Mouse (Mus musculus): ENCODE results near the gene Hyal3. TPM values are rescaled to one million over a fixed set of nuclear protein-coding genes. Genes with fewer than 3 reads are reported as not detected.

The Hyal3 gene
- polyA plus RNA-seq, 1 experiment from 2014 or later: 1.4 TPM

GRCm38 (mm10) chr9:107626844-107627277 lies 46.2 kb downstream of the Hyal3 start:
- 0% methylated on average over 2 of the region's 2 CpGs for WGBS

GRCm38 (mm10) chr9:107627387-107628255 lies 47.0 kb downstream of the Hyal3 start:
- Histone ChIP-seq H3K27ac (ENCODE audit: low read length) (peak overlapping the region; percentile 92), H3K9me3 (ENCODE audit: control insufficient read depth, low read length) (no peaks in the 10 kb centered on the region), H3K27me3 (replicated peaks; ENCODE audit: control insufficient read depth, insufficient read depth, low read length) (no peaks in the 10 kb centered on the region), H3K9ac (replicated peaks; ENCODE audit: low read depth, low read length) (peak overlapping the region; percentile 56), H3K4me1 (replicated peaks; ENCODE audit: control insufficient read depth, insufficient read depth, low read length) (peaks cover 70% of the 10 kb centered on the region), H3K36me3 (ENCODE audit: control insufficient read depth, insufficient read depth) (no peaks in the 10 kb centered on the region), H3K4me2 (ENCODE audit: low read length) (peak overlapping the region; percentile 25), H3K4me3 (replicated peaks; ENCODE audit: low read length) (no peak overlapping the region)
- ATAC-seq: no peak
- WGBS: 12% methylated on average over 20 of the region's 20 CpGs

More at GRCm38 (mm10) chr9:107626844-107627277, 46.2 kb downstream of the Hyal3 start:
- H3K27ac ChIP-seq (ENCODE audit: low read length): peak overlapping the region; percentile 92
- H3K9ac ChIP-seq (replicated peaks; ENCODE audit: low read depth, low read length): peak overlapping the region; percentile 56
- ATAC-seq: peak; percentile 73
- H3K36me3 ChIP-seq (ENCODE audit: control insufficient read depth, insufficient read depth): no peaks in the 10 kb centered on the region
- H3K4me1 ChIP-seq (replicated peaks; ENCODE audit: control insufficient read depth, insufficient read depth, low read length): peaks cover 62% of the 10 kb centered on the region
- H3K27me3 ChIP-seq (replicated peaks; ENCODE audit: control insufficient read depth, insufficient read depth, low read length): no peaks in the 10 kb centered on the region
- peak overlapping the region; percentile 25 for H3K4me2 ChIP-seq (ENCODE audit: low read length)
- H3K4me3 ChIP-seq (replicated peaks; ENCODE audit: low read length): peak overlapping the region; percentile 14; the same call in 1 of the 2 replicates
- no peaks in the 10 kb centered on the region for H3K9me3 ChIP-seq (ENCODE audit: control insufficient read depth, low read length)

- Histone ChIP-seq H3K9me3 (ENCODE audit: control insufficient read depth, low read length) (no peaks in the 10 kb centered on the region), H3K9ac (replicated peaks; ENCODE audit: low read depth, low read length) (peak overlapping the region; percentile 20), H3K4me2 (ENCODE audit: low read length) (0 out of 2 replicates have a peak overlapping the region, but pooled peaks have one; percentile 2), H3K27me3 (replicated peaks; ENCODE audit: control insufficient read depth, insufficient read depth, low read length) (no peaks in the 10 kb centered on the region), H3K4me1 (replicated peaks; ENCODE audit: control insufficient read depth, insufficient read depth, low read length) (peaks cover 76% of the 10 kb centered on the region), H3K36me3 (ENCODE audit: control insufficient read depth, insufficient read depth) (no peaks in the 10 kb centered on the region), H3K27ac (ENCODE audit: low read length) (peak overlapping the region; percentile 92), H3K4me3 (replicated peaks; ENCODE audit: low read length) (no peak overlapping the region)
- WGBS: 34% methylated on average over 14 of the region's 15 CpGs
- no peak for ATAC-seq
Observed at GRCm38 (mm10) chr9:107628721-107629410, 48.2 kb downstream of the Hyal3 start.

GRCm38 (mm10) chr9:107629411-107629730 lies 48.8 kb downstream of the Hyal3 start:
- ATAC-seq: no peak
- Histone ChIP-seq H3K4me1 (replicated peaks; ENCODE audit: control insufficient read depth, insufficient read depth, low read length) (peaks cover 78% of the 10 kb centered on the region), H3K9me3 (ENCODE audit: control insufficient read depth, low read length) (no peaks in the 10 kb centered on the region), H3K36me3 (ENCODE audit: control insufficient read depth, insufficient read depth) (no peaks in the 10 kb centered on the region), H3K4me2 (ENCODE audit: low read length) (0 out of 2 replicates have a peak overlapping the region, but pooled peaks have one; percentile 2), H3K4me3 (replicated peaks; ENCODE audit: low read length) (no peak overlapping the region), H3K27ac (ENCODE audit: low read length) (peak overlapping the region; percentile 88), H3K27me3 (replicated peaks; ENCODE audit: control insufficient read depth, insufficient read depth, low read length) (no peaks in the 10 kb centered on the region), H3K9ac (replicated peaks; ENCODE audit: low read depth, low read length) (peak overlapping the region; percentile 20; the same call in 1 of the 2 replicates)
- 29% methylated on average over 4 of the region's 4 CpGs for WGBS

- Histone ChIP-seq H3K36me3 (ENCODE audit: control insufficient read depth, insufficient read depth) (no peaks in the 10 kb centered on the region), H3K27me3 (replicated peaks; ENCODE audit: control insufficient read depth, insufficient read depth, low read length) (no peaks in the 10 kb centered on the region), H3K9me3 (ENCODE audit: control insufficient read depth, low read length) (no peaks in the 10 kb centered on the region), H3K4me1 (replicated peaks; ENCODE audit: control insufficient read depth, insufficient read depth, low read length) (peaks cover 82% of the 10 kb centered on the region), H3K9ac (replicated peaks; ENCODE audit: low read depth, low read length) (peak overlapping the region; percentile 31), H3K4me2 (ENCODE audit: low read length) (peak overlapping the region; percentile 31), H3K27ac (ENCODE audit: low read length) (peak overlapping the region; percentile 88), H3K4me3 (replicated peaks; ENCODE audit: low read length) (0 out of 2 replicates have a peak overlapping the region, but pooled peaks have one; percentile 1)
- 5% methylated on average over 14 of the region's 14 CpGs for WGBS
- ATAC-seq: no peak
Observed at GRCm38 (mm10) chr9:107629901-107630425, 49.3 kb downstream of the Hyal3 start.

- whole genome bisulfite sequencing: 0% methylated on average over 4 of the region's 4 CpGs
- peak overlapping the region; percentile 0; the same call in 1 of the 2 replicates for H3K4me3 ChIP-seq (replicated peaks; ENCODE audit: low read length)
- no peaks in the 10 kb centered on the region for H3K27me3 ChIP-seq (replicated peaks; ENCODE audit: control insufficient read depth, insufficient read depth, low read length)
- no peaks in the 10 kb centered on the region for H3K9me3 ChIP-seq (ENCODE audit: control insufficient read depth, low read length)
- peaks cover 85% of the 10 kb centered on the region for H3K4me1 ChIP-seq (replicated peaks; ENCODE audit: control insufficient read depth, insufficient read depth, low read length)
- H3K4me2 ChIP-seq (ENCODE audit: low read length): peak overlapping the region; percentile 31
- ATAC-seq: peak; percentile 8
- H3K36me3 ChIP-seq (ENCODE audit: control insufficient read depth, insufficient read depth): no peaks in the 10 kb centered on the region
- peak overlapping the region; percentile 31 for H3K9ac ChIP-seq (replicated peaks; ENCODE audit: low read depth, low read length)
- H3K27ac ChIP-seq (ENCODE audit: low read length): peak overlapping the region; percentile 88
Observed at GRCm38 (mm10) chr9:107630576-107630975, 50.0 kb downstream of the Hyal3 start.

GRCm38 (mm10) chr9:107631311-107631826 lies 50.8 kb downstream of the Hyal3 start:
- no peaks in the 10 kb centered on the region for H3K27me3 ChIP-seq (replicated peaks; ENCODE audit: control insufficient read depth, insufficient read depth, low read length)
- peak overlapping the region; percentile 88 for H3K27ac ChIP-seq (ENCODE audit: low read length)
- H3K36me3 ChIP-seq (ENCODE audit: control insufficient read depth, insufficient read depth): no peaks in the 10 kb centered on the region
- 0 out of 2 replicates have a peak overlapping the region, but pooled peaks have one; percentile 25 for H3K9ac ChIP-seq (replicated peaks; ENCODE audit: low read depth, low read length)
- peaks cover 80% of the 10 kb centered on the region for H3K4me1 ChIP-seq (replicated peaks; ENCODE audit: control insufficient read depth, insufficient read depth, low read length)
- H3K4me2 ChIP-seq (ENCODE audit: low read length): no peak overlapping the region
- no peaks in the 10 kb centered on the region for H3K9me3 ChIP-seq (ENCODE audit: control insufficient read depth, low read length)
- WGBS: 19% methylated on average over 9 of the region's 9 CpGs
- ATAC-seq: no peak
- H3K4me3 ChIP-seq (replicated peaks; ENCODE audit: low read length): no peak overlapping the region

- ATAC-seq: no peak
- Histone ChIP-seq H3K4me2 (ENCODE audit: low read length) (peak overlapping the region; percentile 99), H3K4me1 (replicated peaks; ENCODE audit: control insufficient read depth, insufficient read depth, low read length) (peaks cover 79% of the 10 kb centered on the region), H3K27me3 (replicated peaks; ENCODE audit: control insufficient read depth, insufficient read depth, low read length) (no peaks in the 10 kb centered on the region), H3K9me3 (ENCODE audit: control insufficient read depth, low read length) (no peaks in the 10 kb centered on the region), H3K36me3 (ENCODE audit: control insufficient read depth, insufficient read depth) (no peaks in the 10 kb centered on the region), H3K9ac (replicated peaks; ENCODE audit: low read depth, low read length) (peak overlapping the region; percentile 88; the same call in 1 of the 2 replicates), H3K4me3 (replicated peaks; ENCODE audit: low read length) (0 out of 2 replicates have a peak overlapping the region, but pooled peaks have one; percentile 6), H3K27ac (ENCODE audit: low read length) (peak overlapping the region; percentile 88)
- WGBS: 45% methylated on average over 8 of the region's 8 CpGs
Observed at GRCm38 (mm10) chr9:107631861-107632260, 51.2 kb downstream of the Hyal3 start.

All from forebrain, embryonic 16.5 days (tissue).